Mouse (Mus musculus) T-helper 2 cell (primary cell): Measurements from ENCODE around the gene Plch2.

Source experiments
- in situ Hi-C: fragments of 300-600 bp; cut with MboI, MseI; formaldehyde crosslinking; loops from one replicate; pipeline ENCODE4 v1.15.1; 2025; ENCODE audit warnings: high pct_unique_total_duplicates

Plch2 gene

DNA sequence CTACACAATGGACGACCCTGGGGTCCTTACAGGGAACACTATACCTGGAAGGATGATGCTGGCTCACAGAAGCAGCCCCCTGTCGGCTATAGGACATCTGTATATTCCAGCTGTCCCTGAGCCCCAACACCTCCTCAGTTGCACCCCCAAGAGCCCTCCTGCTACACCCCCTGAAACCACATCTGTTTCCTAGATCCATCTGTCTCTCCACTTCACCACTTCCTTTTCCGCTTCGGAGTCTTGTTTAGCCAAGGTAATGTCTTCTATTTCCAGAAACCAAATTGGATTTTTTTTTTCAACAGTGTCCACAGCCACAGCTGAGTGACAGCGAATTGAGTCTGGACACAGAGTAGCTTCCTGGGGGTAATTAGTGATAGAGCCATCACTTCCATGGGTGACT lies 57.2 kb downstream of the Plch2 start:
- in situ Hi-C loops, result no loop called here

GRCm38 (mm10) chr4:154996572-154997154 lies 59.9 kb downstream of the Plch2 start:
- in situ Hi-C loops, result no loop called here

DNA sequence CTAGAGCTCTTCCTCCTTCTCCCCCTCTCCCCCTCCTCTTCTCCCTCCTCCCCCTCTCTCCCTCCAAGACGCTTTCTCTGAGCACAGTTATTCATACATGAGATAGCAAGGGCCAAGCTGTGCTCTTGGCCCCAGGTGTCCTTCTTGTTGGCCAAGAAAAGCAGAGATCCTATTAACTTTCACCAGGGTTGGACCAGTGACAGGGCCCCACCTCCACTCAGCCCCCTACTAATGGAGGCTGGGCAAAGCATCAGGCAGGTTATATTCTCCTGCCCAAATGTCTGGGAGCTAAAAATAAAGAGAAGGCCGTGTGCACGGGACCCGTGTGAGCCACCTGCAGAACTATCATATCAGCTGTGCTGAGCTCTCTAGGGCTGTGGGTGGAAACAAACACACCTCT lies 61.7 kb downstream of the Plch2 start:
- in situ Hi-C loops, result no loop called here

DNA sequence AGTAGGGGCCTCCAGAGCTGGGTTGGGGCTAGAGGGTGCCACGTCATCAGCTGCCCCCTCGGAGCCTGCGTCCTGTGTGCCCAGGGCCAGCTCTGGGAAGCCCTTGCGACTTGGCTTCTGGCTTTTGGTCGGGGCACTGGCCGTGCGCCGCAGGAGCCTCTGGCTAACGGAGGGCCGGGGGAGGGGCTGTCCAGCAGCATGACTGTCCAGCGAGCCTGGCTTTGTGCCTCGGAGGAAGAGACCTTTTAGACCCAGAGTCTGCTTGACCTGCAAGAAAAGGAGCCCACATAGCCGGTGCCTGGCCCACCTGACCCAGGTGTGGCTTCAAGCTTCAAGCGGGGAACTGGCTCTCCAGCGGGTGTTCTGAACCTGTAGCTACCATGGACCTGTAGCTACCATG lies 69.8 kb downstream of the Plch2 start:
- in situ Hi-C loops, result loop anchor here (10.0 kb wide), 1 partner anchor 78 kb away; the partner anchor contains the start of gene Pex10

DNA sequence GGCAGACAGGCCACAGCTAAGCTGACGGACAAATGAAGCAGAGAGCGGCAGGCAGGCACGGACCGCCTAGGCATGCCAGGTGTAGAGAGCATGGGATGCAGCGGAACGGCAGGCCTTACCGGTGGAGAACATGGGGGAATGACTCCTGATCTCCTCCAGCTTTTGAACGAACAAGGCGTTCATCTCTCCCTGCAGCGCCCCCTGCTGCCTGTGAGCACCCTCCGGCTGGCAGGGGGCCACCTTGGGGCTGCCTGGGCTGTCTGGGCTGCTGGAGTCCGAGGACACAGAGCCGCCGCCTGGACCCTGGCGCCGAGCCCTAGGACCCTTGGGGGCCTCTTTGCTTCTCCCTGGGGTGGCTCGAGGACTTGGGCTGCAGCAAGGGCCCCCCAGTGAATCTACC lies 70.5 kb downstream of the Plch2 start:
- in situ Hi-C loops, result loop anchor here (10.0 kb wide), 1 partner anchor 79 kb away; the partner anchor contains the start of gene Pex10

DNA sequence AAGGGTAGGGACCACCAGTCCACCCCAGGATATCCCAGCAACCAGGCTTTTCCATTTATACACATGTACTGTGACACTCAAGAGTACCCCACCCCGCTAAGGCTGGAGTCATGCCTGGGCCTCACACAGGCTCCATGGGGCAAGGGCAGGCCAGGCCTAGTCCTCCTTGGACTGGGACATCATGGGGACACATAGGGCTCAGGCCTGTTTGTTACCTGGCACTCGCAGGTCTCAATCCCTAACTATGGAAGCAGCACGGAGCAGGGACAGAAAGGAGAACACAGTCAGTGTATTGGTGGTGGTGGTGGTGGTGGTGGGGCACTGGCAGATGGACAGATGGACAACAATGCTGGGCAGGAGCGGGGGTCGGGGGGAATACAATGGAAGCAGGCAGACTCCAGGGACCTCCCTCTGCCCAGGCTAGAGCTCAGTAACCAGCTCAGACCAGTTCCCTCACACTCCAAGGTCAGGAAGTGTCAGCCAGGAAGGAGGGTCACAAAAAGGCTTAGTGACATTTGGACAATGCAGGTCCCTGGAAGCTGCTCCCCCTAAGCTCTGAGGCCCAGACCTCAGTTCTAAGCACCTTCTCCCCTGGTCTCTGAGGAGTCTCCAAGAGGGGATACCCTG lies 71.3 kb downstream of the Plch2 start:
- in situ Hi-C loops, result loop anchor here (10.0 kb wide), 1 partner anchor 80 kb away; the partner anchor contains the start of gene Pex10

DNA sequence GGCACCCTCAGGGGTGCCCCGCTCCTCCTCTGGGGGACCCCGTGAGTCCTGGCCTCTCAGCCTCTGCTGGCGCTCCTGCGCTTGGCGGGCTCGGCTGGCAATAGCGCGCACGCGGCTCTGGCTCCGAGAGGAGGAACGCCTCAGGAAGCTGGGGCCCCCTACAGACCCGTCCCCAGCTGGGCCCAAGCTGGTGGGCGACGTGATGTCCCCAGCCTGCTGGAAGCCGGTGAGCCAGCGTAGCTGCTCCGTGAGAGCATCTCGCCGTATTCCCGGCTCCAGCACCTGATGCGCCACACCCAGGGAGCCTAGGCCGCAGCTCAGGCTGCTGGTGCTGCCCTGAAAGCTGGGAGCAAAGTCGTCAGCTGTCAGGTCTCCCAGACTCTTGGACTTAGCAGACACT lies 72.8 kb downstream of the Plch2 start:
- in situ Hi-C loops, result loop anchor here (10.0 kb wide), 1 partner anchor 81 kb away; the partner anchor contains the start of gene Pex10

- in situ Hi-C loops, result loop anchor here (10.0 kb wide), 1 partner anchor 82 kb away; the partner anchor contains the start of gene Pex10
These were observed 74.1 kb downstream of the Plch2 start for GRCm38 (mm10) chr4:154982247-154983120.

- in situ Hi-C loops, result loop anchor here (10.0 kb wide), 1 partner anchor 83 kb away; the partner anchor contains the start of gene Pex10
These were observed 75.1 kb downstream of the Plch2 start for GRCm38 (mm10) chr4:154981530-154981929.

DNA sequence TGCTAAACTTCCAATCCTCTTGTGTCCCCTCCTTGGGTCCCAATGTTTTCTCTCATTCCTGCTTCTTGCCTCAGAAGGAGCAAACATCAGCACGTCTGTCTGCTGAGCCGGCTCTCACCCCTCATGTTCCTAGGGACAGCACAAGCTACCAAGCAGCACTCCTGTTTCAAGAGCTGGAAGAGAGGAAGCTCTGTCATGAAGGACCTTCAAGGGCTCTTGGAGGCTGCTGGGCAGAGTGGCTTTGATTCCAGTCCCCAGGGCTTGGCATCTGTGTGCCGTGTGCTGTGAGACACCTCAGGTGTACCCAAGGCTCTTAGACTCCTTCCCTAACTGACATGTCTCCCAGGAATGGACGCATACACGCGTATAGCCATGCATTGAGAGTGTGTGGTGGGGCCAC lies 75.5 kb downstream of the Plch2 start:
- in situ Hi-C loops, result loop anchor here (10.0 kb wide), 1 partner anchor 84 kb away; the partner anchor contains the start of gene Pex10

DNA sequence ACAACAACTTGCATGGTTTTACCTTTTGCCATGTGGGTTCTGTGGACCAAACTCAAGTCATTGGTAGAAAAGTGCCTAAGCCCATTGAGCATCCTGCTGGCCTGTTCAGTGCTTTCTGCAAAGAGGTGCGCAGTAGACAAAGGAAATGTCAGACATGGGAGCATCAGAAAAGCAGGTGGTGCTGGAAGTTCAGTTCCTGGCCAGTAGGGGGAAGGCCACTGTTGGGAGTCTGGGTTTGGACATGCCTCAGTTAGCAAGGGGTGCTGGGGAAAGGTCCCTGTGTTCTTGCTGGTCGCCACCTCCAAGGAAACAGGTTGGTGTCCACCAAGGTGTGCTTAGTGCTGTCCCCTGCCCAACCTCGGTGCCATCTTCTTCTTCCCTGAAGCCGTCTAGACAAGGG lies 76.5 kb downstream of the Plch2 start:
- in situ Hi-C loops, result loop anchor here (10.0 kb wide), 1 partner anchor 85 kb away; the partner anchor contains the start of gene Pex10

GRCm38 (mm10) chr4:154974163-154974611 lies 82.4 kb downstream of the Plch2 start:
- in situ Hi-C loops, result no loop called here

GRCm38 (mm10) chr4:154972546-154972945 lies 84.0 kb downstream of the Plch2 start:
- in situ Hi-C loops, result no loop called here

DNA sequence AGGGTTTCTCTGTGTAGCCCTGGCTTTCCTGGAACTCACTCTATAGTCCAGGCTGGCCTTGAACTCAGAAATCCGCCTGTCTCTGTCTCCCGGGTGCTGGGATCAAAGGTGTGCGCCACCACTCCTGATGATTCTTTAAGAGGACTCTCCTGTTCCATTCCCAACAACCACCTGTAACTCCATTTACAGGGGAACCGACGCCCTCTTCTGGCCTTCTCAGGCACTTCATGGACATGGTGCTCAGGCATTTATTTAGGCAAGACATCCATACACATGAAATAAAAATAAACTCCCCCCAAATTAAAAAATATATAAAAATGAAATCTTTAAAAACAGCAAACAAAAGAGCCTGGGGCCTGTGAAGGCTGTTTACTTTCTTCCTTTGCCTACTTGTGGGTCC lies 89.4 kb downstream of the Plch2 start:
- in situ Hi-C loops, result loop anchor here (5.0 kb wide), 1 partner anchor 95 kb away; no protein-coding TSS in a partner anchor

DNA sequence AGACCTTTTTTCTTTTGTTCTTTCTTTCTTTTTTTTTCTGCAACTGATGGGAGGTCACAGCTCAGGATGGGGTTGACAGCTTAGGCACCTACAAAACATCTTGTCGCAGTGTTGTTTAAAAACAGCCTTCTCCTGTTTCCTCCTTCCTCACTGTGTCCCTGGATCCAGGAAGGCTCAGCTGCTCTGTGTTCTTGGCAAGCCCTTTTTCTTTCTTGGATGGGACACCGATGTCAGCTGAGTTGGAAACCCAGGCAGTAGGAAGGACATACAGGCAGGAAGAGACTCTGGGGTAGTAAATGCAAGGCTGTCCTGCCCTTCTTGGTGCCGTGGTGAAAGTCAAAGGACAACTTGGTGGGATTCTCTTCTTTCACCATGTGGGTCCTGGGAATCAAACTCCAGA lies 90.7 kb downstream of the Plch2 start:
- in situ Hi-C loops, result loop anchor here (5.0 kb wide), 1 partner anchor 94 kb away; no protein-coding TSS in a partner anchor

GRCm38 (mm10) chr4:154964581-154965235 lies 91.9 kb downstream of the Plch2 start:
- in situ Hi-C loops, result loop anchor here (5.0 kb wide), 1 partner anchor 92 kb away; no protein-coding TSS in a partner anchor

DNA sequence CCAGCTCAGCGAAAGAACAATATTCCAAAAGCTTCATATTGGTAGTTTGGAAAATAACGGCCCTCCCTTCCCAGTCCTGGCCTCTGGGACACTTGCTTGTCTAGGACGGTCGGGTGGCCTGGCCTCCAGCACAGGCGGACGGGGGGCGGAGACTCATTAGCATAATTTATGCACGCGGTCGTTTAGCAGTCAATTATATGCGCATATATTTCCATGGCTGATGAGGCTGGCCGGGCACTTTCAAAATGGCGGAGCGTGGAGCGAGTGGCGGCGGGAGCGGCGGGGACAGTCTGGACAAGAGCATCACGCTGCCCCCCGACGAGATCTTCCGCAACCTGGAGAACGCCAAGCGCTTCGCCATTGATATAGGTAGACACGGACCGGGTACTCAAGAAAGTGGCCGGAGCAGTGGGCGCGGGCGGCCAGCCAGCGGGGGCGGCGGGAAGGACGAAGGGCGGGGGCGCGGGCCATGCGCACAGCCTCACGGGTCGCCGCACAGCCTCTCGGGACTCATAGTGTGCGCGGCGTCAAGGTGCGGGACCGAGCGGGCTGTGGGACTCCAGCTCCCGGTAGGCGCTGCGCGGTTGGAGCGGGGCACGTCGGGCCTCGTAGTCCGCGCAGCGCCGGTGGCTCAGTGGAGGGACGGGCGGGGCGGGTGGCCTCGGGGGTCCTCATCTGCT lies 92.5 kb downstream of the Plch2 start, which contains the start of gene Pank4:
Gene Pank4 (plus strand): TSS at position 223 of the 680 bp plus-strand sequence.
- in situ Hi-C loops, result no loop called here

DNA sequence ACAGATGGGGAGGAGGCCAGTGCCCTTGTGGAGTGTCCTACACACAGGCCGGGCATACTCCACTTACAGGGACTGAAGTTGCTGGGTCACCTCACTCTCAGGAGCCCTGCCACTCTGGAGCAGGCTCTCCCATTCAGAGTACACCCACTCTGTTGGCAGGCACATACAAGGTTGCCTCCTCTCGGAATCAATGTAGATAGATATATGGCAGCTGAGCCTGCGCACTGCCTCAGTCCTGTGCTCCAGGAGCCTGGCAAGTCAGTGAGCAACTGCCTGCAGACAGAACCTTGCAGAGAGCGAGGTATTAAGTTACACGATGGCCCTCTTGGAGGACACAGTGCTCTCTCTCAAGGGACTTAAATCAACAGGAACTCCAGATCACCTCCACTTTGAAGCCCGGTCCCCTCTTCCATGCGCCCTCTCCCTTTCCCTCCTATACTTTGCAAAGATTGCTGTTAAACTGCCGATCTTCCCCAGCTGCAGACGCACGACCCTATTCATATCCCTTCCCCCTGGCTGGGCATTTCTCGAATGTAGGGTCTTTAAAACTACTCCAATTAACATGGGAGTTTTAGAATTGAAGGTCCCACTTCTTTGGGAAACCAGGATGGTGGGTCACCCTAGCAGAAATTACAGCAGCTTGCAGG lies 93.3 kb downstream of the Plch2 start:
- in situ Hi-C loops, result no loop called here

DNA sequence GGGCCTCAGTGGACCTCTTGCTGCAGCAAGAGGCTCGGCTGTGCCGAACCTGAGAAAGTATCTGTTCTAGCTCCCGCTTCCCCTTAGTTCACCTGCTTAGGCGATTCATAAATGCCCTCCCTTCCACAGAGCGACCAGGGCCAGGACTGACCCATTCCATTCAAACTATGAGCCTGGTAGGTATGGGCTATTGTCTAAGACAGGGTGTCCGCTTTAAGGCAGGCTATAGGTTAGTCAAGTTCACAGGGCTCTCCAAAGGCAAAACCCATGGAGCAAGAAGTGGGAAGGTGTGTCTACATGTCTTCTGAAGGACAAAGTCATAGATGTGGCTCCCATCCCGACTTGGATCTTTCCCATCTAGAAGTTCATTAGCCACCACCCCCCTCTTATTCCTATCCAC lies 93.9 kb downstream of the Plch2 start:
- in situ Hi-C loops, result no loop called here

- in situ Hi-C loops, result no loop called here
These were observed 94.7 kb downstream of the Plch2 start for GRCm38 (mm10) chr4:154961911-154962310.
